Mouse (Mus musculus): Measurements from ENCODE around the gene Cox11. TPM values are rescaled to one million over a fixed set of nuclear protein-coding genes. Genes with fewer than 3 reads are reported as not detected.

The Cox11 gene
- polyA plus RNA-seq (2012; rRNA removed), result 27.2 and 31.5 TPM in 2 replicates

DNA sequence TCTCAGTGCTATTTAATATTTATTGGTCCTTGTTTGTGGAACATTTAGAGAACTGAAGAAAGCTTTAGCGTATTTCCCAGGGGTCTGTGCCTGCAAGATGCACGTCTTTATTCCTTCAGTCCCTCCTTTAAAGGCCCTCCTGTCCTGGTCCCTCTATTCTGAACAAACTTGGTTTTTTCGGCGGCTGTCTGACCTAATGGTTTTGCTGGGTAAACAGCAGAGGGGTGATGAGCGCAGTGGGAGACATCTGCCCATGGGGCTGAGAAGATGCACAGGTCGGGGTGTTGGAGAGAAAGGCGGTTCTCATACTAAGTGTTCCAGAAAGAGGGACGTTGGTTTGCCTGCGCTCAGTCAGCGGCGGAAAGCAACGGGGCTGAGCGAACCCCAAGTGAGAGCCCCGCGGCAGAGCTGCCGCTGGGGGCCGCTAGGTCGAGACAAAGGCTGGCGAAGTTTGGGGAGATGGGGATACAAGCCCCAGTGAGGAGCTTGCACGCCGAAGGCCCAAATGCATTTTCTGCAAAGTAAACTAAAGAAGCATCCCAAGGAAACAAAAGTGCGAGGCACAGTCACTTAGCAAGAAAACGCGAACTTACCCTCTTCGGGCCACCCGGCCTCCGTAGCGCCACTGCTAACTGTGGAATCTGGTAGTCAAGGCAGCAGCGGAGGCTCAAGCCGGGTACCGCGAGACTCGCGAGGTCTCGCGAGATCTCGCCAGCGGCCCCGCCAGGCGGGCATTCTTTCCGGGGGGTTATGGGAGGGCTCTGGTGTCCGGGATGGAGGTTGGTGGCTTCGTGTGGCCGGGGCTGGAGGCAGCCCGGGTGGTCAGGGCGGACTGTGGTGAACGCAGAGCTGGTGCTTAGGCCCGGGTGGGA lies at the start of gene Cox11, which contains the start of gene Stxbp4:
Gene Cox11 (plus strand): TSS at position 734 of the 872 bp plus-strand sequence.
Gene Stxbp4 (minus strand): TSS at position 645 of the 872 bp plus-strand sequence.

GRCm38 (mm10) chr11:90687460-90688416 lies 49.8 kb downstream of the Cox11 start, which contains the start of gene Tom1l1:
Gene Tom1l1 (minus strand): TSS chr11:90688366.

Other genes starting within 250 kb of the Cox11 start
- gene Hlf, start 247.3 kb upstream of the Cox11 start, polyA plus RNA-seq (2012; rRNA removed), result 1.6 and 2.5 TPM in 2 replicates
- gene Stxbp4, start 89 bp upstream of the Cox11 start, polyA plus RNA-seq (2012; rRNA removed), result 12.4 and 16.3 TPM in 2 replicates
- 13.1 and 16.9 TPM in 2 replicates for gene Tom1l1, start 50.2 kb downstream of the Cox11 start, polyA plus RNA-seq (2012; rRNA removed)